8 mouse cellular contexts compared by ENCODE assay signal in the genomic region with DNA sequence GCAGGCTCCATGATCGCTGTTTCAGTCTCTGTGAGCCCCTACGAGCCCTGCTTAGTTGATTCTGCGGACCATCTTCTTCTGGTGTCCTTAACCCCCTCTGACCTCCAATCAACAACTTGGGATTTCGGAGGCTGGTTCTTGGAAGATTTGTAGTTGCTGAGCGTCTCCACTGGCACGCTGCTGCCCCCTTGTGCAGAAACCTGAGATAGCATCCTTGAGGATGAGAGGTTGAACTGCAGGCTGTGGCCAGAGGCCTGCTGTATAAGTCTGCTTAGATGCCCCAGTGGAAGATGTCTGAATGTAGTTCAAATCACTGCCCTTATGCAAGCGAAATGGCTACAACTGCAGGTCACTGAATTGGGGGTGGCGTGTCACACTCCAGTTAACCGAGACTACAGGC. TPM values are rescaled to one million over a fixed set of nuclear protein-coding genes. Genes with fewer than 3 reads are reported as not detected.
DNase-seq lines count a peak whose midpoint lies in the region; ATAC-seq and TF ChIP-seq lines count a peak whose summit lies in the region.

No protein-coding gene starts in this region.

- no peaks in the 10 kb centered on the region for H3K36me3 ChIP-seq in embryonic facial prominence, embryonic 15.5 days
- H3K36me3 ChIP-seq in heart, embryonic 13.5 days = no peaks in the 10 kb centered on the region
- H3K36me3 ChIP-seq in liver, embryonic 14.5 days (replicated peaks; ENCODE audit: control insufficient read depth, insufficient read depth, low read depth) = no peaks in the 10 kb centered on the region

- TF ChIP-seq CTCF in bone marrow, adult 2 months (IDR thresholded peaks at IDR 0.05; ENCODE audit: control insufficient read depth, insufficient read depth, low read length) = peak; percentile 94
- TF ChIP-seq CTCF in liver, embryonic 14.5 days (IDR thresholded peaks at IDR 0.05; ENCODE audit: low read depth) = peak; percentile 97
- TF ChIP-seq CTCF in olfactory bulb, adult 2 months (IDR thresholded peaks at IDR 0.05; ENCODE audit: insufficient read depth, low read depth, low read length) = peak; percentile 85

- no peaks in the 10 kb centered on the region for H3K9me3 ChIP-seq in embryonic facial prominence, embryonic 15.5 days (replicated peaks)
- H3K9me3 ChIP-seq in heart, embryonic 13.5 days = no peaks in the 10 kb centered on the region
- no peaks in the 10 kb centered on the region for H3K9me3 ChIP-seq in liver, embryonic 14.5 days (ENCODE audit: control insufficient read depth, low read length)

- no peak overlapping the region for H3K9ac ChIP-seq in embryonic facial prominence, embryonic 15.5 days
- 0 out of 2 replicates have a peak overlapping the region, but pooled peaks have one; percentile 33 for H3K9ac ChIP-seq in heart, embryonic 13.5 days
- no peak overlapping the region for H3K9ac ChIP-seq in liver, embryonic 14.5 days (replicated peaks)

- 22% methylated on average over 9 of the region's 9 CpGs for WGBS in bone marrow, adult 2 months
- WGBS in embryonic facial prominence, embryonic 15.5 days = 10% methylated on average over 9 of the region's 9 CpGs
- WGBS in heart, embryonic 13.5 days = 8% methylated on average over 9 of the region's 9 CpGs
- 12% methylated on average over 9 of the region's 9 CpGs for WGBS in liver, embryonic 14.5 days (ENCODE audit: insufficient replicate concordance)
- 18% methylated on average over 9 of the region's 9 CpGs for WGBS in olfactory bulb, adult 2 months

- TF ChIP-seq POLR2A in bone marrow, adult 2 months (IDR thresholded peaks at IDR 0.05; ENCODE audit: borderline replicate concordance, control insufficient read depth, low read depth, low read length) = no peak
- TF ChIP-seq POLR2A in olfactory bulb, adult 2 months (IDR thresholded peaks at IDR 0.05; ENCODE audit: insufficient read depth, low read depth, low read length) = no peak

- peaks cover 2% of the 10 kb centered on the region; the same call in 1 of the 2 replicates for H3K4me1 ChIP-seq in bone marrow, adult 2 months (ENCODE audit: control insufficient read depth, insufficient read depth, low read length)
- H3K4me1 ChIP-seq in embryonic facial prominence, embryonic 15.5 days = peaks cover 4% of the 10 kb centered on the region; the same call in 1 of the 2 replicates
- peaks cover 2% of the 10 kb centered on the region; the same call in 1 of the 2 replicates for H3K4me1 ChIP-seq in heart, embryonic 13.5 days
- peaks cover 3 to 33% of the 10 kb centered on the region in 2 experiments; a peak in 3 of 4 replicates for H3K4me1 ChIP-seq in liver, embryonic 14.5 days (replicated peaks; ENCODE audit: control insufficient read depth in 2 of 2, insufficient read depth in 2 of 2, low read length in 1 of 2)
- H3K4me1 ChIP-seq in olfactory bulb, adult 2 months (ENCODE audit: control insufficient read depth, insufficient read depth, low read length) = peaks cover 12% of the 10 kb centered on the region

- no peak overlapping the region for H3K4me3 ChIP-seq in bone marrow, adult 2 months (replicated peaks; ENCODE audit: control insufficient read depth, low read depth, low read length)
- no peak overlapping the region for H3K4me3 ChIP-seq in embryonic facial prominence, embryonic 15.5 days (replicated peaks)
- no peak overlapping the region for H3K4me3 ChIP-seq in heart, embryonic 13.5 days
- H3K4me3 ChIP-seq in liver, embryonic 14.5 days (ENCODE audit: insufficient read depth in 1 of 2, low read depth in 2 of 2, low read length in 2 of 2) = no peak overlapping the region
- no peak overlapping the region for H3K4me3 ChIP-seq in olfactory bulb, adult 2 months (ENCODE audit: insufficient read depth, low read depth, low read length)

- no peak for TF ChIP-seq EP300 in liver, embryonic 14.5 days (IDR thresholded peaks at IDR 0.05; ENCODE audit: low read depth)

- no peak for ATAC-seq in embryonic facial prominence, embryonic 15.5 days (ENCODE audit: insufficient number of reproducible peaks, low FRiP score, low TSS enrichment, low read depth)
- ATAC-seq in heart, embryonic 13.5 days (ENCODE audit: extremely low read depth, insufficient number of reproducible peaks, low FRiP score, low TSS enrichment) = no peak
- no peak for ATAC-seq in liver, embryonic 14.5 days (ENCODE audit: insufficient read depth)

- H3K27ac ChIP-seq in bone marrow, adult 2 months (ENCODE audit: control insufficient read depth, insufficient read depth, low read depth, low read length, poor library complexity) = peak overlapping the region; percentile 42; the same call in 1 of the 2 replicates
- H3K27ac ChIP-seq in embryonic facial prominence, embryonic 15.5 days (replicated peaks) = no peak overlapping the region
- no peak overlapping the region for H3K27ac ChIP-seq in heart, embryonic 13.5 days (replicated peaks)
- H3K27ac ChIP-seq in liver, embryonic 14.5 days = no peak overlapping the region
- no peak overlapping the region for H3K27ac ChIP-seq in olfactory bulb, adult 2 months (ENCODE audit: insufficient read depth, low read depth, low read length)

- H3K27me3 ChIP-seq in embryonic facial prominence, embryonic 15.5 days = no peaks in the 10 kb centered on the region
- 0 out of 2 replicates have a peak, but pooled peaks cover 13% of the 10 kb centered on the region for H3K27me3 ChIP-seq in heart, embryonic 13.5 days (replicated peaks)
- no peaks in the 10 kb centered on the region for H3K27me3 ChIP-seq in liver, embryonic 14.5 days (ENCODE audit: control insufficient read depth, insufficient read depth, low read length)

- H3K4me2 ChIP-seq in embryonic facial prominence, embryonic 15.5 days (replicated peaks) = peak overlapping the region; percentile 23; the same call in 1 of the 2 replicates
- H3K4me2 ChIP-seq in heart, embryonic 13.5 days = peak overlapping the region; percentile 51
- H3K4me2 ChIP-seq in liver, embryonic 14.5 days (ENCODE audit: low read depth) = peak overlapping the region; percentile 20; the same call in 1 of the 2 replicates

- peak; percentile 73 to 85 for DNase-seq in CD8-positive naive resting alpha-beta T cell, adult 2 months (ENCODE audit: low read depth in 2 of 2, low spot score in 2 of 2)
- DNase-seq in kidney, postnatal 25 days = peak; percentile 86 to 96
- DNase-seq in liver, embryonic 14.5 days (ENCODE audit: low read depth in 3 of 3, low spot score in 3 of 3) = peak; percentile 61 to 69 (median 63)
- DNase-seq in thymus, adult 18-20 months = peak; percentile 40 to 61

RNA-seq across cellular contexts. Expression of a gene that starts 2.7 kb away (rescaled TPM):
- 41.3 and 96.3 TPM in 2 replicates for polyA plus RNA-seq in bone marrow, adult 2 months (2011; ENCODE audit: insufficient read depth, insufficient read length, low replicate concordance, missing spikeins)
- polyA plus RNA-seq in embryonic facial prominence, embryonic 15.5 days (2015; fragmentation: Nextera tagmentation; extraction: Ambion mirVana) = 1.1 and 1.6 TPM in 2 replicates
- polyA plus RNA-seq in heart, embryonic 13.5 days (2015; fragmentation: Nextera tagmentation; extraction: Ambion mirVana) = 0.19 and 1.3 TPM in 2 replicates
- polyA plus RNA-seq in liver, embryonic 14.5 days (2012; rRNA removed) = 14.2 and 19.6 TPM in 2 replicates
- 30.5 and 33.3 TPM in 2 replicates for polyA plus RNA-seq in liver, embryonic 14.5 days (2014; fragmentation: Nextera tagmentation; extraction: Ambion mirVana)
- polyA plus RNA-seq in olfactory bulb, adult 2 months (2012; ENCODE audit: insufficient read depth, insufficient read length, low replicate concordance, missing spikeins) = not detected in 2 replicates
